Mouse (Mus musculus) heart, adult 2 months (tissue): ENCODE data around the gene Zfp580. TPM values are rescaled to one million over a fixed set of nuclear protein-coding genes. Genes with fewer than 3 reads are reported as not detected.

ENCODE experiments used
- DNase-seq, 2 experiments: peaks; one replicate each; pipeline ENCODE4 v3.0.0; 2021
- H3K27ac ChIP-seq: fragments of 200-600 bp; 2 replicates; pipeline ENCODE4 v1.8.1; 2022
- H3K27me3 ChIP-seq: fragments of 200-500 bp; 2 replicates; pipeline ENCODE4 v1.6.1; 2012; ENCODE audit warnings: mild to moderate bottlenecking, low read length, inconsistent platforms, mixed read lengths; ENCODE audit not compliant: control insufficient read depth, insufficient read depth
- H3K36me3 ChIP-seq: fragments of 200-500 bp; 2 replicates; pipeline ENCODE4 v1.6.1; 2012; ENCODE audit warnings: low read length, inconsistent platforms; ENCODE audit not compliant: control insufficient read depth, insufficient read depth
- H3K4me1 ChIP-seq: fragments of 200-500 bp; 2 replicates; pipeline ENCODE4 v1.6.1; 2011; ENCODE audit warnings: low read length; ENCODE audit not compliant: control insufficient read depth, insufficient read depth
- H3K4me3 ChIP-seq: fragments of 200-600 bp; 2 replicates; pipeline ENCODE4 v1.8.1; 2022
- H3K79me2 ChIP-seq: fragments of 200-500 bp; replicated peaks from 2 replicates; pipeline ENCODE4 v1.6.1; 2012; ENCODE audit warnings: mild to moderate bottlenecking, inconsistent platforms, low read length, moderate library complexity, mixed read lengths; ENCODE audit not compliant: control insufficient read depth, insufficient read depth
- H3K9ac ChIP-seq: fragments of 200-500 bp; 2 replicates; pipeline ENCODE4 v1.6.1; 2012; ENCODE audit warnings: low read depth, mild to moderate bottlenecking, control low read depth, inconsistent platforms, low read length, mixed read lengths
- CTCF ChIP-seq: fragments of 200-600 bp; IDR thresholded peaks from 2 replicates; pipeline ENCODE4 v1.8.1; 2022; ENCODE audit warnings: antibody characterized with exemption, mild to moderate bottlenecking, moderate library complexity
- EP300 ChIP-seq: fragments of 200-500 bp; IDR thresholded peaks from 2 replicates; pipeline ENCODE4 v1.6.1; 2011; ENCODE audit warnings: low read depth, low read length, control low read depth; ENCODE audit not compliant: insufficient read depth
- POLR2A ChIP-seq: fragments of 200-500 bp; IDR thresholded peaks from 2 replicates; pipeline ENCODE4 v1.6.1; 2011; ENCODE audit warnings: mild to moderate bottlenecking, low read depth, low read length, control low read depth; ENCODE audit not compliant: insufficient read depth
- WGBS: fragments of 180-500 bp; shearing (Covaris S2); methylation state at CpG from one replicate; pipeline ENCODE4 v1.1.7; 2018; 5-methylcytosine and 5-hydroxymethylcytosine counted together
- intact Hi-C: fragments of 180-260 bp; cut with DNase I; formaldehyde crosslinking; loops from one replicate; pipeline ENCODE4 v1.15.1; 2025
- polyA plus RNA-seq: library from polyadenylated mRNA; depleted of rRNA; stranded (reverse); fragments of >200 nt; gene quantifications from 2 replicates; pipeline ENCODE4 v1.2.3, GENCODE M21; 2012
- total RNA-seq, 2 experiments: library from RNA; stranded (reverse); gene quantifications; 2 replicates each; pipeline ENCODE4 v1.2.3; 2021

Zfp580 gene
- total and polyA plus RNA-seq, 3 experiments: 3.4 to 12.7 (median 4.4) TPM

DNA sequence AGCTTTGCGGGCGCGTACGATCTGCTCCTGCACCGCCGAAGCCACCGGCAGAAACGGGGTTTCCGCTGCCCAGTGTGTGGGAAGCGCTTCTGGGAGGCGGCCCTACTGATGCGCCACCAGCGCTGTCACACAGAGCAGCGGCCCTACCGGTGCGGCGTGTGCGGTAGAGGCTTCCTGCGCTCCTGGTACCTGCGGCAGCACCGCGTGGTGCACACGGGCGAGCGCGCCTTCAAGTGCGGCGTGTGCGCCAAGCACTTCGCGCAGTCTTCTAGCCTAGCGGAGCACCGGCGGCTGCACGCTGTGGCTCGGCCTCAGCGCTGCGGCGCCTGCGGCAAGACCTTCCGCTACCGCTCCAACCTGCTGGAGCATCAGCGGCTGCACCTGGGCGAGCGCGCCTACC is 19.8 kb upstream of the Zfp580 start:
- Histone ChIP-seq H3K9ac (no peak overlapping the region), H3K36me3 (no peaks in the 10 kb centered on the region), H3K27me3 (no peaks in the 10 kb centered on the region), H3K27ac (no peak overlapping the region), H3K4me3 (no peak overlapping the region), H3K4me1 (no peaks in the 10 kb centered on the region), H3K79me2 (peaks cover 2% of the 10 kb centered on the region; the same call in 1 of the 2 replicates)
- WGBS: 87% methylated on average over 46 of the region's 46 CpGs
- TF ChIP-seq EP300 (no peak), CTCF (no peak), POLR2A (no peak)
- no peak for DNase-seq
- intact Hi-C loops: no loop called here

DNA sequence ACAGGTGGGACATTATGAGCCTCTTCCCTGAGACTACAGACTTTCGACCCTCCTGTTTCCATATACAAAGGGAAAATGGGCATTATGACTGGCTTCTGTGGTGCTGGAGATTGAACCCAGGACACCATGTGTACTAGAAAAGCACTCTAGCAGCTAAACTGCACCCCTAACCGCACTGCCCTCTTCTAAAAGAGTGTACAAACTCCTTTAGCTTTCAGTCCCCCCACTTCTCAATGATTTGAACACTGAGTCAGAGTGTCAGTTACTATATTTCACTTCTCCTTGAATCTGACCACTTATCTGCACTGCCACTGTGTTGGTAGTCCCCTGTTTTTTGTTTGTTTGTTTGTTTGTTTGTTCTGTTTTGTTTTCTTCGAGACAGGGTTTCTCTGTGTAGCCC is 17.5 kb upstream of the Zfp580 start, which contains the start of gene 4632433K11Rik:
Gene 4632433K11Rik, plus strand, starts transcription at position 301 of the 400 bp plus-strand sequence.
- no peaks in the 10 kb centered on the region for H3K27me3 ChIP-seq
- no peaks in the 10 kb centered on the region; the same call in 1 of the 2 replicates for H3K4me1 ChIP-seq
- WGBS: 88% methylated on average over 3 of the region's 3 CpGs
- intact Hi-C loops: no loop called here
- H3K9ac ChIP-seq: no peak within 1 kb of the TSS
- no peak within 1 kb of the TSS for H3K27ac ChIP-seq
- DNase-seq: no peak
- TF ChIP-seq EP300 (no peak), POLR2A (no peak), CTCF (no peak)
- H3K79me2 ChIP-seq: peaks cover 2% of the 10 kb centered on the region; the same call in 1 of the 2 replicates
- no peaks in the 10 kb centered on the region; the same call in 1 of the 2 replicates for H3K36me3 ChIP-seq
- H3K4me3 ChIP-seq: no peak within 1 kb of the TSS

DNA sequence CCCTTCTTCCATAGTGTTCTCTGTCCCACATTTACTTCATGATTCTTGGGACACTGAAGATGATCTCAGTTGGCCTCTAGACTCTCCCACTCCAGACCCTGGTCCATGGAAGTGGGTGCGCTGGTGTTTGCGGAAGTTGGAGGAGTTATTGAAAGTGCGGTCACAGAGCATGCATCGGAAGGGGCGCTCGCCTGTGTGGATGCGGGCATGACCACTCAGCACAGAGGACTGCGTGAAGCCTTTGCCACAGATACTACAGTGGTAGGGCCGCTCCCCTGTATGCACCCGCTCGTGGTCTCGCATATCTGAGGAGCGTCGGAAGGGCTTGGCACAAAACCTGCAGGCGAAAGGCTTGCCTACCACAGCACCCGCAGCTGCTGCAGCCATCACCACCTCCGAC is 15.7 kb upstream of the Zfp580 start:
- WGBS: 94% methylated on average over 17 of the region's 17 CpGs

DNA sequence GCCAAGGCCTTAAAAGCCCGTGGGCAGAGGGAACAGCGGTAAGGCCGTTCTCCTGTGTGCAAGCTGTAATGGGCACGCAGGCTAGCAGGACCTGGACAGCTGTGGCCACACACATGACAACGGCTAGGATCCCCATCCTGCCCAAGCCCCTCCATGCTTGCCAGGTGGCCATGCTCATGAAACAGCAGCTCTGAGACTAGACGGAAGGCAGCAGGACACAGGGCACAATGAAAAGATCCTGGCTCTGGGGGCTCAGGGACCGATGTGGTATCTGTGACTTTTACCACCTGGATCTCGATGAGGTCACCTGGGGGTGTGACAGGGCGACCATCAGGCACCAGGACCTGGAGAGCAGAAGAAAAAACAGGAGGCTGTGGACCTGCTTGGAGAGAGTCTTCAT is 15.2 kb upstream of the Zfp580 start:
- H3K4me1 ChIP-seq: no peaks in the 10 kb centered on the region; the same call in 1 of the 2 replicates
- no peak for DNase-seq
- intact Hi-C loops: loop anchor here (2.0 kb wide), 1 partner anchor 15 kb away; the partner anchor contains the start of gene Zfp580
- H3K36me3 ChIP-seq: no peaks in the 10 kb centered on the region; the same call in 1 of the 2 replicates
- TF ChIP-seq POLR2A: no peak
- no peak for TF ChIP-seq EP300
- no peak for TF ChIP-seq CTCF
- 93% methylated on average over 9 of the region's 9 CpGs for WGBS
- no peak overlapping the region for H3K4me3 ChIP-seq
- H3K27ac ChIP-seq: no peak overlapping the region
- H3K9ac ChIP-seq: no peak overlapping the region
- H3K27me3 ChIP-seq: no peaks in the 10 kb centered on the region
- no peaks in the 10 kb centered on the region for H3K79me2 ChIP-seq

More for the DNA sequence above, 15.7 kb upstream of the Zfp580 start:
- Histone ChIP-seq H3K36me3 (no peaks in the 10 kb centered on the region; the same call in 1 of the 2 replicates), H3K27me3 (no peaks in the 10 kb centered on the region), H3K4me1 (no peaks in the 10 kb centered on the region; the same call in 1 of the 2 replicates), H3K9ac (no peak overlapping the region), H3K4me3 (no peak overlapping the region), H3K79me2 (no peaks in the 10 kb centered on the region), H3K27ac (no peak overlapping the region)
- no peak for DNase-seq
- no peak for TF ChIP-seq POLR2A
- TF ChIP-seq CTCF: no peak
- no peak for TF ChIP-seq EP300
- intact Hi-C loops: loop anchor here (2.0 kb wide), 1 partner anchor 15 kb away; the partner anchor contains the start of gene Zfp580

DNA sequence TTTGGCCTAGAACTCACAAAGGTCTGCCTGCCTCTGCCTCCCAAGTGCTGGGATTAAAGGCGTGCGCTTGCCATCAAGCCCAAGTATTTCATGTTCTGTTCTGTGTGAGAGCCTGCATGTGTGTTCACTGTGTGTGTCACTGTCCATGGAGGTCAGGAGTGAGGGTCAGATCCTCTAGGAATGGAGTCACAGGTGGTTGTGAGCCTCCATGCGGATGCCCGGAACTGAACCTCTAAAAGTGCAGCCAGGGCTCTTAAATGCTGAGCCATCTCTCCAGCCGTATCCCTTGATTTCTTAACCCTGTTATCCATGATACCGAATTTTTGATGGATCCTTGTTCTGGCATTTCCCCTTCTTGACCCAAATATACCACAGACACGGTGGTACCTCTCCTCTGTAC is 14.3 kb upstream of the Zfp580 start:
- WGBS: 91% methylated on average over 7 of the region's 7 CpGs
- Histone ChIP-seq H3K9ac (no peak overlapping the region), H3K79me2 (no peaks in the 10 kb centered on the region), H3K4me1 (no peaks in the 10 kb centered on the region; the same call in 1 of the 2 replicates), H3K27ac (no peak overlapping the region), H3K27me3 (no peaks in the 10 kb centered on the region), H3K4me3 (no peak overlapping the region), H3K36me3 (no peaks in the 10 kb centered on the region; the same call in 1 of the 2 replicates)
- TF ChIP-seq POLR2A (no peak), CTCF (no peak), EP300 (no peak)
- no peak for DNase-seq
- intact Hi-C loops: loop anchor here (2.0 kb wide), 1 partner anchor 14 kb away; the partner anchor contains the start of gene Zfp580

DNA sequence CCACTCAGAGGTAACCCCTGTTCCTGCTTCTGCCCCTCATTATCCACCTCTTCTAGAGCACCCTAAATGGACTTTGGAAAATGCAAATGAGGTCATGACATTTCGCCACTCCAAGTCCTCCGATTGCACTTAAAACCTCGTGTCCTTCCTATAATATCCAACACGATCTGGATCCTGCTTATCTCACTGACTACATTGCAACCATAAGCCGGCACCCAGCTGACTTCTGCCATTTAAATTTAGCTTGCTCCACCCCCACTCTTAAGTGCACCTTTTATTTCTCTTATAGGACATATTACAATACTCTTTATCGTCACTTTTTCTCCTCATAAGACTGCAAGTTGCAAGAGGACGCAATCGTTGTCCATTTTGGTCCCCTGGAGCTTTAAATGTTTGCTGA is 13.9 kb upstream of the Zfp580 start:
- DNase-seq: no peak
- Histone ChIP-seq H3K79me2 (no peaks in the 10 kb centered on the region), H3K27me3 (no peaks in the 10 kb centered on the region), H3K27ac (peak overlapping the region; percentile 98), H3K36me3 (no peaks in the 10 kb centered on the region; the same call in 1 of the 2 replicates), H3K4me1 (no peaks in the 10 kb centered on the region; the same call in 1 of the 2 replicates), H3K9ac (no peak overlapping the region), H3K4me3 (peak overlapping the region; percentile 98)
- intact Hi-C loops: loop anchor here (2.0 kb wide), 1 partner anchor 13 kb away; the partner anchor contains the start of gene Zfp580
- TF ChIP-seq EP300: no peak
- no peak for TF ChIP-seq CTCF
- TF ChIP-seq POLR2A: no peak
- 69% methylated on average over 8 of the region's 8 CpGs for WGBS
